Mouse (Mus musculus) midbrain, postnatal 0 days (tissue): ENCODE results near the gene Stk39. TPM values are rescaled to one million over a fixed set of nuclear protein-coding genes. Genes with fewer than 3 reads are reported as not detected.
A peak's percentile ranks its signal among the peaks of the same experiment; 100 is the strongest.

Source experiments
- ATAC-seq: fragments of 200-750 bp; cut with Nextera tagmentation; 2 replicates; pipeline ENCODE4 v1.8.0; 2017; ENCODE audit warnings: moderate number of reproducible peaks, mild to moderate bottlenecking, moderate TSS enrichment, moderate library complexity; ENCODE audit not compliant: low FRiP score
- DNase-seq: peaks from one replicate; pipeline ENCODE4 v3.0.0-alpha.2; 2015; ENCODE audit warnings: low spot score
- H3K27ac ChIP-seq: fragments of 300-500 bp; sonication (generic); 2 replicates; pipeline ENCODE4 v1.5.1; 2014; ENCODE audit warnings: low read depth, mild to moderate bottlenecking, low read length, mixed read lengths
- H3K27me3 ChIP-seq: fragments of 300-500 bp; sonication (generic); 2 replicates; pipeline ENCODE4 v1.6.1; 2014; ENCODE audit warnings: low read length, control low read depth, mixed read lengths; ENCODE audit not compliant: insufficient read depth
- H3K36me3 ChIP-seq: fragments of 300-500 bp; sonication (generic); 2 replicates; pipeline ENCODE4 v1.6.1; 2014; ENCODE audit warnings: low read length, control low read depth, mixed read lengths; ENCODE audit not compliant: insufficient read depth
- H3K4me1 ChIP-seq: fragments of 300-500 bp; sonication (generic); 2 replicates; pipeline ENCODE4 v1.6.1; 2014; ENCODE audit warnings: mild to moderate bottlenecking, control low read depth, antibody characterized with exemption, low read length, mixed read lengths; ENCODE audit not compliant: insufficient read depth
- H3K4me2 ChIP-seq: fragments of 300-500 bp; sonication (generic); 2 replicates; pipeline ENCODE4 v1.6.1; 2014; ENCODE audit warnings: low read depth, mild to moderate bottlenecking, low read length, mixed read lengths; ENCODE audit not compliant: poor library complexity, severe bottlenecking
- H3K4me3 ChIP-seq: fragments of 300-500 bp; sonication (generic); 2 replicates; pipeline ENCODE4 v1.5.1; 2014; ENCODE audit warnings: low read depth, mild to moderate bottlenecking, low read length, moderate library complexity
- H3K9ac ChIP-seq: fragments of 300-500 bp; sonication (generic); replicated peaks from 2 replicates; pipeline ENCODE4 v1.6.1; 2014; ENCODE audit warnings: mild to moderate bottlenecking, low read length, moderate library complexity, mixed read lengths; ENCODE audit not compliant: poor library complexity, severe bottlenecking
- H3K9me3 ChIP-seq: fragments of 300-500 bp; sonication (generic); 2 replicates; pipeline ENCODE4 v1.6.1; 2016; ENCODE audit warnings: low read length, control low read depth
- CTCF ChIP-seq: IDR thresholded peaks from 2 replicates; pipeline ENCODE4 v1.5.1; 2016; ENCODE audit warnings: antibody characterized with exemption, mild to moderate bottlenecking
- WGBS: fragments of 180-500 bp; shearing (Covaris S2); extraction: QIAGEN DNeasy Blood & Tissue Kit; methylation state at CpG from one replicate; pipeline ENCODE4 v1.1.7; 2014; 5-methylcytosine and 5-hydroxymethylcytosine counted together
- polyA plus RNA-seq: library from polyadenylated mRNA; unstranded; fragments of >200 nt; fragmentation: Nextera tagmentation; extraction: Ambion mirVana; gene quantifications from 2 replicates; pipeline ENCODE4 v1.2.1, GENCODE M21; 2015
- total RNA-seq: library from RNA; depleted of rRNA; stranded (reverse); fragments of >200 nt; gene quantifications from 2 replicates; pipeline ENCODE4 v1.2.3, GENCODE M21; 2014

Stk39 gene
- total and polyA plus RNA-seq, 2 experiments from 2014 or later, result 23.4 to 33.9 TPM

DNA sequence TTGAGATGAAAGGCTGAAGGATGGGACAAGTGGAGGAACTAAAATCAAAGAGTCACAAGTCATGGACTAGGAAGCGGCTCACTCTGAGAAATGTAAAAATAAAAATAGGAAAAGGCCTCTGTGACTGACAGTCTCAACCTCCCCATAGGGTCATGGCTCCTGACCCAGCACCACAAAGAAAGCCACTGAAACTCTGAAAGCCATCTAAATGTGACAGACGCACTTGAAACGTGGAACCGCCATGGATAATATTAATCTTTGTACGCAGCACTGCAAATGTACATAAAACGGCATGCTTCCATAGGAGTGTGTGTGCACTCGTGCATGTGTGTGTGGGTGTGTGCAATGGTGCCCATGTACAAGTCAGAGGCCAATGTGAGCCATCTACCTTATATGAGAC lies 34.9 kb downstream of the Stk39 start:
- H3K4me3 ChIP-seq, result no peak overlapping the region
- H3K9ac ChIP-seq, result no peak overlapping the region
- TF ChIP-seq CTCF, result no peak
- no peaks in the 10 kb centered on the region for H3K36me3 ChIP-seq
- no peaks in the 10 kb centered on the region for H3K9me3 ChIP-seq
- H3K27me3 ChIP-seq, result no peaks in the 10 kb centered on the region
- ATAC-seq (no peak), DNase-seq (no peak)
- no peak overlapping the region for H3K27ac ChIP-seq
- no peak overlapping the region for H3K4me2 ChIP-seq
- 91% methylated on average over 7 of the region's 7 CpGs for WGBS
- H3K4me1 ChIP-seq, result no peaks in the 10 kb centered on the region; the same call in 1 of the 2 replicates

GRCm38 (mm10) chr2:68436305-68436704 lies 35.8 kb downstream of the Stk39 start:
- ATAC-seq (no peak), DNase-seq (no peak)
- Histone ChIP-seq H3K4me1 (no peaks in the 10 kb centered on the region; the same call in 1 of the 2 replicates), H3K9ac (no peak overlapping the region), H3K4me3 (no peak overlapping the region), H3K36me3 (no peaks in the 10 kb centered on the region), H3K27me3 (no peaks in the 10 kb centered on the region), H3K4me2 (peak overlapping the region; percentile 13), H3K9me3 (no peaks in the 10 kb centered on the region), H3K27ac (no peak overlapping the region)
- no peak for TF ChIP-seq CTCF
- WGBS, result 71% methylated on average over 10 of the region's 10 CpGs

- 28% methylated on average over 15 of the region's 15 CpGs for WGBS
- no peak overlapping the region for H3K4me3 ChIP-seq
- H3K36me3 ChIP-seq, result no peaks in the 10 kb centered on the region
- no peaks in the 10 kb centered on the region; the same call in 1 of the 2 replicates for H3K4me1 ChIP-seq
- no peak overlapping the region for H3K9ac ChIP-seq
- no peaks in the 10 kb centered on the region for H3K27me3 ChIP-seq
- ATAC-seq (peak; percentile 38; the same call in 1 of the 2 replicates), DNase-seq (no peak)
- TF ChIP-seq CTCF, result no peak
- H3K9me3 ChIP-seq, result no peaks in the 10 kb centered on the region
- peak overlapping the region; percentile 13 for H3K4me2 ChIP-seq
- no peak overlapping the region for H3K27ac ChIP-seq
Observed at GRCm38 (mm10) chr2:68435494-68436255, 36.4 kb downstream of the Stk39 start.

GRCm38 (mm10) chr2:68434997-68435396 lies 37.1 kb downstream of the Stk39 start:
- WGBS, result 30% methylated on average over 4 of the region's 4 CpGs
- Histone ChIP-seq H3K9me3 (no peaks in the 10 kb centered on the region), H3K9ac (no peak overlapping the region), H3K36me3 (no peaks in the 10 kb centered on the region), H3K4me2 (no peak overlapping the region), H3K4me1 (no peaks in the 10 kb centered on the region; the same call in 1 of the 2 replicates), H3K27ac (no peak overlapping the region), H3K4me3 (no peak overlapping the region), H3K27me3 (no peaks in the 10 kb centered on the region)
- DNase-seq (no peak), ATAC-seq (no peak)
- no peak for TF ChIP-seq CTCF

DNA sequence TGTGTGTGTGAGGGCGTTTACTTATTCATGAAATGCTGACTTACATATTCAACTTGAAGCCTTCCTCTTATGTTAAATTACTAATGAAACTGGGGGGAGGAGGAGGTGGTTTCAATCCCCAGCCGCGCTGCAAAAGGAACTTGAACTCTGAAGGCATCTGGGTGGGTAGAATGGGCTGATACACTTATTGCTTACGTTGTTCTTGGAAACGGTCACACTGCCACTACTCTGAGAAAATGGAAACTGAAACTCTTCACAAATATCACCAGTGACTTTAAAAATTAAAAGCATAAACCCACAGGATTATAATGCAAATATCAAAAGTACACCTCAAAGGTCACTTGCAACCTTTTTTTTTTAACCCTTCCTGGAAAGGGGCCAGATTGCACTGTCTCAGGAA lies 37.5 kb downstream of the Stk39 start:
- ATAC-seq (no peak), DNase-seq (no peak)
- H3K4me3 ChIP-seq, result no peak overlapping the region
- H3K27ac ChIP-seq, result no peak overlapping the region
- H3K27me3 ChIP-seq, result no peaks in the 10 kb centered on the region
- H3K36me3 ChIP-seq, result no peaks in the 10 kb centered on the region
- no peak overlapping the region for H3K9ac ChIP-seq
- TF ChIP-seq CTCF, result no peak
- H3K9me3 ChIP-seq, result no peaks in the 10 kb centered on the region
- H3K4me1 ChIP-seq, result no peaks in the 10 kb centered on the region; the same call in 1 of the 2 replicates
- WGBS, result 41% methylated on average over 5 of the region's 5 CpGs
- no peak overlapping the region for H3K4me2 ChIP-seq

DNA sequence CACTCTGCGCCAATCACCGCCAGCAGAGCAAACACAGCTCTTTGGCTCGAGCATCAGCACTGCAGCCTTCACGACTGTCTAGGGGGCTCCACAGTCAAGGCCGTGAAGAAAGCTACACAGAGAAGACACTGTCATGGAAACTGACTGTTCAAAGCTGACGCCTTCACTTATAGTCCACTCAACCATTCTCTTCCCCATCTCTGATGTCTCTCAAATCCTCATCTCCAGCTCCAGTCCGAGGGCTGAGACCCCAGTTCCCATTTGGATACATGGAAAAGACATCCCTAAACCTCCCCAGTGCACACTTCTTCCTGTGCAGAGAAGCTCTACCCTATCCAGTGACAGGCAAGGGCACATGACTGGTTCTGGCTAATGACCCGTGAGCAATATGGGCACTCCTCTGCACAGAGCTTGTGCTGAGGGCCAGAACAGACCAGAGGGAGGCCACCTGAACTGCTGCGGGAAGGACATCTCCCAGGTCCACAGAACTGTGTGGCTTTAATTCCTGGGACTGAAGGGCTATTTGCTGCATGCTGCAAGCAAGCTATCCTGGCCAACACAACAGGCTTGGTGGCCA lies 38.2 kb downstream of the Stk39 start:
- Histone ChIP-seq H3K4me1 (no peaks in the 10 kb centered on the region; the same call in 1 of the 2 replicates), H3K27me3 (no peaks in the 10 kb centered on the region), H3K4me3 (no peak overlapping the region), H3K36me3 (no peaks in the 10 kb centered on the region), H3K9me3 (no peaks in the 10 kb centered on the region), H3K27ac (no peak overlapping the region), H3K4me2 (no peak overlapping the region), H3K9ac (no peak overlapping the region)
- no peak for DNase-seq
- no peak for TF ChIP-seq CTCF
- 86% methylated on average over 9 of the region's 9 CpGs for WGBS
- ATAC-seq, result no peak; the same call in 1 of the 2 replicates
